Mouse (Mus musculus): Measurements from ENCODE around the gene Fyttd1.
A peak's percentile ranks its signal among the peaks of the same experiment; 100 is the strongest.

Fyttd1 gene

GRCm38 (mm10) chr16:32877343-32878156, at the start of gene Fyttd1, which contains the start of gene Rubcn:
Gene Fyttd1, plus strand, starts transcription at chr16:32877500.
Gene Rubcn, minus strand, starts transcription at chr16:32877766.
- peak; percentile 99 for DNase-seq (ENCODE audit: low read depth)

GRCm38 (mm10) chr16:32829104-32829503, 48.2 kb upstream of the Fyttd1 start:
- DNase-seq (ENCODE audit: low read depth) = no peak

- peak; percentile 59 for DNase-seq (ENCODE audit: low read depth)
These were observed 45.8 kb upstream of the Fyttd1 start for GRCm38 (mm10) chr16:32831501-32831900.

- DNase-seq (ENCODE audit: low read depth) = no peak
These were observed 30.2 kb upstream of the Fyttd1 start for GRCm38 (mm10) chr16:32847103-32847502.

GRCm38 (mm10) chr16:32849042-32849830, 28.1 kb upstream of the Fyttd1 start:
- no peak for DNase-seq (ENCODE audit: low read depth)

- peak; percentile 33 for DNase-seq (ENCODE audit: low read depth)
These were observed 23.7 kb upstream of the Fyttd1 start for GRCm38 (mm10) chr16:32853492-32854049.

- DNase-seq (ENCODE audit: low read depth) = peak; percentile 53
These were observed 23.2 kb upstream of the Fyttd1 start for GRCm38 (mm10) chr16:32854050-32854571.

- no peak for DNase-seq (ENCODE audit: low read depth)
These were observed 20.5 kb upstream of the Fyttd1 start for GRCm38 (mm10) chr16:32856751-32857150.

- peak; percentile 60 for DNase-seq (ENCODE audit: low read depth)
These were observed 18.9 kb upstream of the Fyttd1 start for GRCm38 (mm10) chr16:32858356-32858755.

GRCm38 (mm10) chr16:32858771-32859636, 18.3 kb upstream of the Fyttd1 start:
- DNase-seq (ENCODE audit: low read depth) = peak; percentile 93

GRCm38 (mm10) chr16:32861813-32862385, 15.4 kb upstream of the Fyttd1 start:
- DNase-seq (ENCODE audit: low read depth) = no peak

- no peak for DNase-seq (ENCODE audit: low read depth)
These were observed 11.9 kb upstream of the Fyttd1 start for GRCm38 (mm10) chr16:32865401-32865800.

GRCm38 (mm10) chr16:32866713-32867112, 10.6 kb upstream of the Fyttd1 start:
- DNase-seq (ENCODE audit: low read depth) = no peak

- peak; percentile 92 for DNase-seq (ENCODE audit: low read depth)
These were observed 9.3 kb upstream of the Fyttd1 start for GRCm38 (mm10) chr16:32867919-32868552.

- DNase-seq (ENCODE audit: low read depth) = no peak
These were observed 7.1 kb upstream of the Fyttd1 start for GRCm38 (mm10) chr16:32870231-32870630.

GRCm38 (mm10) chr16:32873366-32873765, 3.9 kb upstream of the Fyttd1 start:
- no peak for DNase-seq (ENCODE audit: low read depth)

GRCm38 (mm10) chr16:32875281-32875680, 2.0 kb upstream of the Fyttd1 start:
- DNase-seq (ENCODE audit: low read depth) = peak; percentile 59

- DNase-seq (ENCODE audit: low read depth) = no peak
These were observed 1.5 kb upstream of the Fyttd1 start for GRCm38 (mm10) chr16:32875847-32876246.

GRCm38 (mm10) chr16:32876831-32877230, 469 bp upstream of the Fyttd1 start:
- no peak for DNase-seq (ENCODE audit: low read depth)

GRCm38 (mm10) chr16:32878157-32878598, 878 bp downstream of the Fyttd1 start:
- peak; percentile 53 for DNase-seq (ENCODE audit: low read depth)
